Mouse (Mus musculus) midbrain, embryonic 16.5 days (tissue): ENCODE results near the gene Cadm1. TPM values are rescaled to one million over a fixed set of nuclear protein-coding genes. Genes with fewer than 3 reads are reported as not detected.

Experiments used
- ATAC-seq: fragments of 200-750 bp; cut with Nextera tagmentation; 2 replicates; pipeline ENCODE4 v1.8.0; 2017; ENCODE audit warnings: moderate TSS enrichment
- H3K27ac ChIP-seq: fragments of 300-500 bp; sonication (generic); 2 replicates; pipeline ENCODE4 v1.5.1; 2014; ENCODE audit warnings: mild to moderate bottlenecking, low read length, mixed read lengths
- H3K27me3 ChIP-seq: fragments of 300-500 bp; sonication (generic); 2 replicates; pipeline ENCODE4 v1.6.1; 2014; ENCODE audit warnings: low read depth, low read length, mixed read lengths; ENCODE audit not compliant: control insufficient read depth, insufficient read depth
- H3K36me3 ChIP-seq: fragments of 300-500 bp; sonication (generic); 2 replicates; pipeline ENCODE4 v1.6.1; 2014; ENCODE audit warnings: mild to moderate bottlenecking, low read length, moderate library complexity, mixed read lengths; ENCODE audit not compliant: control insufficient read depth, insufficient read depth
- H3K4me1 ChIP-seq: fragments of 300-500 bp; sonication (generic); 2 replicates; pipeline ENCODE4 v1.6.1; 2014; ENCODE audit warnings: mild to moderate bottlenecking, low read length, mixed read lengths; ENCODE audit not compliant: control insufficient read depth, insufficient read depth
- H3K4me2 ChIP-seq: fragments of 300-500 bp; sonication (generic); 2 replicates; pipeline ENCODE4 v1.6.1; 2014; ENCODE audit warnings: mild to moderate bottlenecking, low read length, mixed read lengths
- H3K4me3 ChIP-seq: fragments of 300-500 bp; sonication (generic); 2 replicates; pipeline ENCODE4 v1.5.1; 2014; ENCODE audit warnings: low read depth, mild to moderate bottlenecking, low read length, moderate library complexity, mixed read lengths
- H3K9ac ChIP-seq: fragments of 300-500 bp; sonication (generic); 2 replicates; pipeline ENCODE4 v1.6.1; 2014; ENCODE audit warnings: low read depth, low read length, mixed read lengths
- H3K9me3 ChIP-seq: fragments of 300-500 bp; sonication (generic); replicated peaks from 2 replicates; pipeline ENCODE4 v1.6.1; 2014; ENCODE audit warnings: mild to moderate bottlenecking, low read length, mixed read lengths; ENCODE audit not compliant: control insufficient read depth, poor library complexity, severe bottlenecking
- WGBS: fragments of 180-500 bp; shearing (Covaris S2); extraction: QIAGEN DNeasy Blood & Tissue Kit; methylation state at CpG from one replicate; pipeline ENCODE4 v1.1.7; 2014; 5-methylcytosine and 5-hydroxymethylcytosine counted together
- polyA plus RNA-seq: library from polyadenylated mRNA; unstranded; fragments of >200 nt; fragmentation: Nextera tagmentation; extraction: Ambion mirVana; gene quantifications from 2 replicates; pipeline ENCODE4 v1.2.1, GENCODE M21; 2015

The Cadm1 gene
- polyA plus RNA-seq, 1 experiment from 2014 or later, result 332 TPM

GRCm38 (mm10) chr9:47583241-47583640 lies 53.3 kb downstream of the Cadm1 start:
- no peaks in the 10 kb centered on the region for H3K27me3 ChIP-seq
- H3K27ac ChIP-seq, result no peak overlapping the region
- no peak overlapping the region for H3K9ac ChIP-seq
- no peaks in the 10 kb centered on the region for H3K9me3 ChIP-seq
- no peak overlapping the region for H3K4me3 ChIP-seq
- H3K4me1 ChIP-seq, result peaks cover 38% of the 10 kb centered on the region
- H3K36me3 ChIP-seq, result no peaks in the 10 kb centered on the region
- 93% methylated on average over 4 of the region's 4 CpGs for WGBS
- no peak for ATAC-seq
- no peak overlapping the region for H3K4me2 ChIP-seq

DNA sequence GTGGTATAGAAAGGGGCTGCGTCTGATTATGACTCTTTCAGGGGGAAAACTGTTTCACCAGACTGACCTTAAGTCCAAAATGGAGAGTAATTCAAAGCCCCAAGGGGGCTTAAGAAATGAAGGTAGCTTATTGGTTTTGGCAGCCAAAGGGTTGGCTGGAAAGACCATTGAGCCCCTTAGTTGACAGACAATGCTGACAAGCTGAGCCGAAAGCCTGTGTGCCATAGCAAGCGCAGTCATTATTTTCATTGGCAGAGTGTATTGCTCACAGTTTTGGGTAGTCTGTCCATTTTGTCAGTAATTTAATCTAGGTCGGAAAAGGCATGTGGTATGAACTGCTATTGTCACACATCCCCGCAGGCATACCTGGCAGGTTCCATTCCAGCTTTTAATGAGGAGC lies 56.2 kb downstream of the Cadm1 start:
- Histone ChIP-seq H3K4me2 (no peak overlapping the region), H3K9me3 (no peaks in the 10 kb centered on the region), H3K4me3 (no peak overlapping the region), H3K27me3 (no peaks in the 10 kb centered on the region), H3K4me1 (peaks cover 44% of the 10 kb centered on the region), H3K27ac (no peak overlapping the region), H3K9ac (no peak overlapping the region), H3K36me3 (no peaks in the 10 kb centered on the region)
- WGBS, result 42% methylated on average over 5 of the region's 5 CpGs
- peak; percentile 39; the same call in 1 of the 2 replicates for ATAC-seq

- Histone ChIP-seq H3K9ac (no peak overlapping the region), H3K36me3 (no peaks in the 10 kb centered on the region), H3K27me3 (no peaks in the 10 kb centered on the region), H3K4me2 (no peak overlapping the region; the same call in 1 of the 2 replicates), H3K4me3 (no peak overlapping the region), H3K27ac (no peak overlapping the region), H3K9me3 (no peaks in the 10 kb centered on the region), H3K4me1 (peaks cover 44% of the 10 kb centered on the region)
- ATAC-seq, result no peak
- 61% methylated on average over 8 of the region's 8 CpGs for WGBS
Measured at GRCm38 (mm10) chr9:47586839-47587238, 56.9 kb downstream of the Cadm1 start.

DNA sequence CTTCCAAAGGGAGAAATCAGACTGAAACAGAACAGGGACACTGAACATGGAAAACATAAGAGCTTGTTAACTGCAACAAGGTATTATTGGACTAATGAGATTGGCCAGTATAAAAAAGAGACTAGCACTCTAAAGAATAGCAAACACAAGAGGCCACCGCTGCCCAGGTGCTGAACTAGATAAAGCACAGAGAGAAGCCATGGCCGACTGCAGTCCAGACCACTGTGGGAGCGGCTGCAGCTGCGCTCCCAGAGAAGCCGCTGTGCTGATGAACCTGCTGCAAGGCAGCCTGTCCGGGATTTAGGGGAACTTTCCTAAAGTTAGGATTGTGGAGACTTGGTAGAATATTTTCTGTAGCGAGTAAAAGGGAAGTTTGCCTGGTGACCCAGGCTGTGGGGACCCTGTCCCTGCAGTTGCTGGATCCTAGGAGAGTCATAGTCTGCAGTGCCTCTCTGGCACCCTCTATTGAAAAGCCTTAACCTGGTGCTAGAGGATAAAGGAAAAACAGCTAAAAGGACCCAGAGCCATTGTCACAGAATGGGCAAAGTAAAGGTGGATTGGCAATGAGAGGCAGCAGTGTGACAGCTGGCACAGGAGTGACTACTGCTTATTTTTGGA lies 57.7 kb downstream of the Cadm1 start:
- Histone ChIP-seq H3K27ac (no peak overlapping the region), H3K27me3 (no peaks in the 10 kb centered on the region), H3K4me1 (peaks cover 48% of the 10 kb centered on the region), H3K4me3 (no peak overlapping the region), H3K9ac (no peak overlapping the region), H3K36me3 (no peaks in the 10 kb centered on the region), H3K4me2 (peak overlapping the region; percentile 9), H3K9me3 (no peaks in the 10 kb centered on the region)
- 0 out of 2 replicates have a peak, but pooled peaks have one; percentile 28 for ATAC-seq
- 48% methylated on average over 7 of the region's 7 CpGs for WGBS

DNA sequence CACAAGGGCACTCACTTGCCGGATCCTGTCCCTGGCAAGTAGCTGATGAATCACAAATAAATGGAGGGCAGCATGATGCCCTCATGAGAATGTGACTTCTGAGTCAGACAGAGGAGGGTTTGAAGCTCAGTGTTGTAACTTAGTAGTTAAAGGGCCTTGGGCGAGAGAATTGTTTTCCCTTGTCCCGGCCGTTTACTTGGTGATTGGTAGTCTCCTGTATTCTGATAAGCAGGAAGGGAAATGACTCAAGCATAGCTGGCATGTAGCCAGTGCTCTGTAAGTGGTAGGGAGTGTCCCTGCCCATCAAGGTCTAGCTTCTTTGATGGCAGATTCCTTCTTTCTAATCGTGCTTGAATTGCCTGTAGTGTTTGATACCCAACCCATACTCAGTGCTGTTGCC lies 59.9 kb downstream of the Cadm1 start:
- Histone ChIP-seq H3K9ac (no peak overlapping the region), H3K4me1 (peaks cover 41% of the 10 kb centered on the region), H3K27me3 (no peaks in the 10 kb centered on the region), H3K4me2 (no peak overlapping the region), H3K4me3 (no peak overlapping the region), H3K27ac (no peak overlapping the region), H3K36me3 (no peaks in the 10 kb centered on the region), H3K9me3 (no peaks in the 10 kb centered on the region)
- WGBS, result 74% methylated on average over 5 of the region's 5 CpGs
- no peak for ATAC-seq

DNA sequence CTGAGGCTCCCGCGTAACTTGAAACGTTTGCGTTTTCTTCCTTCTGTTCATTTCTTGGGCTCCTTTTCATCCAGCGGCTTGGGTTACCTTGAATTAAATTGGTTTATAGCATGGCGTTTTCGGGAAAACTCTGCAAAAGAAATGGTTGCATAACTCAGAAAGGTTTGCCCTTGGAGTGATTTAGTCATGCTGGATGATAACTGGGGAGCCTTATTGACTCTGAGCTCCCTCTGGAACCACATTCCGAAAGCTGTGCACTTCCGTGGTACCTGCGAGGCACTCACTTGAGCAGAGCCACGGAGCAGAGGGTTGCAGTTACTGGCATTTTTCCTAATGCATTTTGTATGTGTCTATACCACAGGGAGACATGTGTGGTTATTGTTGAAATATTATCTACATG lies 71.6 kb downstream of the Cadm1 start:
- Histone ChIP-seq H3K9ac (no peak overlapping the region), H3K4me2 (no peak overlapping the region), H3K36me3 (no peaks in the 10 kb centered on the region), H3K4me1 (peaks cover 16% of the 10 kb centered on the region), H3K27ac (no peak overlapping the region), H3K4me3 (no peak overlapping the region), H3K27me3 (no peaks in the 10 kb centered on the region), H3K9me3 (no peaks in the 10 kb centered on the region)
- ATAC-seq, result no peak
- WGBS, result 54% methylated on average over 11 of the region's 11 CpGs

DNA sequence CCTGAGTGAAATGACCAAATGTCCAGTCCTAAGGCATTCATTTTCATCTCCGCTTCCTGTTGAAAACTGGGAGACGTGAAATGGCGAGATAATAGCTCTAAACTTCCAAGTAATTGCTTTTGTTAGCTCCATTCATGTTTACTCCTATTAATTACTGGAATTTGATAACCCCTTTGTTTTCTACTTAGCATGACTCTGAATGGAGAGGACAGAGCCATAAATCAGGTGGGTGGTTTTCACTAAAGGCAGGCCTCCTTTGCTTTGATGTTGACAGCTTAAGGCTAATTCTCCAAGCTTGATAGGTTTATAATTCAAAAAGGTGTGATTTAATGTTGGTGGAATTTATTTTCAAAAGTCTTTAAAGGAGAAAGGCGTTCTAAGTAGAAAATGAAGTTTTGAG lies 74.0 kb downstream of the Cadm1 start:
- no peak overlapping the region for H3K9ac ChIP-seq
- H3K4me1 ChIP-seq, result peaks cover 16% of the 10 kb centered on the region
- no peaks in the 10 kb centered on the region for H3K9me3 ChIP-seq
- no peak overlapping the region for H3K4me2 ChIP-seq
- no peak for ATAC-seq
- 69% methylated on average over 4 of the region's 4 CpGs for WGBS
- H3K4me3 ChIP-seq, result no peak overlapping the region
- H3K27ac ChIP-seq, result no peak overlapping the region
- H3K27me3 ChIP-seq, result no peaks in the 10 kb centered on the region
- H3K36me3 ChIP-seq, result no peaks in the 10 kb centered on the region

DNA sequence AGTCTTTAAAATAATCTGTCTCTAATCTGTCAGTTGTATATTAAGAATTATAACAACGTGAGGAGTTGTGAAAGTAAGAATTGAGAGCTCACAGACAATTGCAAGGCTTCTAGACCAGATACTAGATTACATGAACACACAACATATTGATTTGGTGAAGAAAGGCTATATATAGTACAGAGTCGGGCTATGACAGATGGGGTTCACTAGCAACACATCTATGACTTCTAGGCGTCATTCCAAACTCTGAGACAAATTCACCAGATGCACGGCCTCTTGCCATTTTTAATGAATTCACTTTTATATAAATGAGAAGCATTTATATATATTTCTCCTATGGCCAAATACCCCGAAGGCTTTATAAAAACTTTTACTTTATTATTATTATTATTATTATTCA lies 75.7 kb downstream of the Cadm1 start:
- no peak for ATAC-seq
- Histone ChIP-seq H3K4me2 (no peak overlapping the region), H3K9ac (no peak overlapping the region), H3K4me1 (peaks cover 32% of the 10 kb centered on the region), H3K4me3 (no peak overlapping the region), H3K27me3 (no peaks in the 10 kb centered on the region), H3K9me3 (no peaks in the 10 kb centered on the region), H3K36me3 (no peaks in the 10 kb centered on the region), H3K27ac (no peak overlapping the region)
- WGBS, result 88% methylated on average over 5 of the region's 5 CpGs

GRCm38 (mm10) chr9:47608441-47608840 lies 78.5 kb downstream of the Cadm1 start:
- Histone ChIP-seq H3K4me2 (no peak overlapping the region), H3K36me3 (no peaks in the 10 kb centered on the region), H3K9ac (no peak overlapping the region), H3K9me3 (no peaks in the 10 kb centered on the region), H3K27ac (no peak overlapping the region), H3K4me1 (peaks cover 31% of the 10 kb centered on the region), H3K27me3 (no peaks in the 10 kb centered on the region), H3K4me3 (no peak overlapping the region)
- WGBS, result 84% methylated on average over 7 of the region's 7 CpGs
- ATAC-seq, result no peak
